Mouse (Mus musculus) bone marrow macrophage, adult 2 months (primary cell): ENCODE data around the gene Rdh16f1.

ENCODE experiments used
- CTCF ChIP-seq: IDR thresholded peaks from 2 replicates; pipeline ENCODE4 v1.5.1; 2012; ENCODE audit warnings: low read depth, mild to moderate bottlenecking, low read length, moderate library complexity
- POLR2A ChIP-seq: IDR thresholded peaks from 2 replicates; pipeline ENCODE4 v1.6.1; 2012; ENCODE audit warnings: mild to moderate bottlenecking, low read depth, low read length, borderline replicate concordance

GRCm38 (mm10) chr10:127755770-127756468 is 3.7 kb upstream of the Rdh16f1 start:
- TF ChIP-seq POLR2A (no peak), CTCF (no peak)
